Mouse (Mus musculus) frontal cortex, postnatal 14 days (tissue): ENCODE measurements around the gene Rcsd1.

Source experiments
- DNase-seq, 2 experiments: peaks; one replicate each; pipeline ENCODE4 v3.0.0; 2022; ENCODE audit warnings: low spot score in 2 of 2

The Rcsd1 gene

DNA sequence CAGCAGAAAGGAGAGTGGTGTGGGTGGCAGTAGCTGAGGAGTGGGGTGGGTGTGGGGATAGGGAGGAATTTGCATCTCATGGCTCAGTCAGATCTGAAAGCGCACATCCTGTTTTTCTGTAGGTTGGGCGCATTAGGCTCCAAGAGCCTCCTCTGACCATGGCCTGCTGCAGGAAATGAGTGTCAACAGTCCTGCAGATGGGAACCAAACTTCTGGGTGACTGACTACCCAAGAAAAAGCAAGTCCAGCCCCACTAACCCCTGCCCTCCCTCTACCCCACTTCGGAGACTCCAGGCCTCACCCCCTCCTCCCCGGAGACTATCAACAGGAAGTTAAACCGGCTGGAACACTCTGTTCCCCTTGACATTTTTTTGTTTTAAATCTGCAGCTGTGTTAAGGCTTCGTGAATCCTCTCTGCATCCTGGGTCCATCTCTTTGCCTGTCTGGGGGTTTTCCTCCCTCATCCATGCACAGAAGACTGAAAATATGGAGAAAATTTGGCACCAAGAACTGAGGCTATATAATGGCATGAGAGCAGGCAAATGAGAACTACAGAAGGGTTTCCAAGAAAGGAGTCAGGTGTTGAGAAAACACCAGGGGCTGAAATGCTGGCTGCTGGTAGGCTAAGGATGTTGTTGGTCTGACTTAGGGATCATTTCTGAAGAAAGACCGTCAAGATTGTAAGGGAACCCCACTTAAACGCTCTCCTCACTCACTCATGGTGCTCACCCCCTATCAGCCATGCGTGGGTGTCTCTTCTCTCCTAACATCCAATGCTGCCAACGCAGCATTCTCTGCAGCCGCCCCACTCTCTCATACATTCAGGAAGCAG is 8.4 kb upstream of the Rcsd1 start:
- peak in 1 of 2 experiments; percentile 37 for DNase-seq

GRCm38 (mm10) chr1:165716426-165716825 is 6.9 kb upstream of the Rcsd1 start:
- DNase-seq: no peak

DNA sequence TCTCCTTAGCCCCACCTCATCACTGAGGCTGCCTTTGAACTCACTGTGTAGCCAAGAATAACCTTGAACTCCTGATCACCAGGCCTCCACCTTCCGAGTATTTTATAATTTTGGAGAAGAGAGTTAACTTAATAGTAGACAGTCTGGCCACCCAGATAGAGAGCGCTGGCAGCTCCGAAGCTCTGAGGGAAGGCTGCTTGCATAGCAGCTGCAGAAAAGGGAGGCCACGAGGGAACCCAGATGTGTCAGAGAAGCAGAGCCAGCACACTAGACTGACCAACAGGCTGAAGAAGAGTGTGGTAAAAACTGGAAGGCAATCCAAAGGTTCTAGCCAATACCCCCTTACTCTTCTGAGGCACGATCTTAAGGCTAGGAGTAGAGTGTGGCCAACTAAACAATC is 4.2 kb upstream of the Rcsd1 start:
- DNase-seq: no peak

DNA sequence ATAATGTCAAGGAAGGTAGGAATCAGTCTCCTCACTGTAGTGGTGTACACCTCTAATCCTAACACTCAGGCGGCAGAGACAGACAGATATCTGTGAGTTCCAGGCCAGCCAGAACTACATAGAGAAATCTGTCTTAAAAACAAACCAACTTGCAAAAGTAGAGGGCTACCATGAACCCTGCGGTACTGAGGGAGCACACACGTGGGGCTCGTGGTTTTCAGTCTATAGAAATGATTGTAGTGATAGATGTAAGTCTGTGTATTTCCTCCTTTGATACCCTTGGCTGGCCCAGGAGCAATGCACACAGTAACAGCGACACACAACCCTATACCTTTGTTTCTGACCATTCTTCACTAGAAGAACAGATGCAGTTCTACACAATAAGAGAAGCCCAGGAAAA is 2.4 kb upstream of the Rcsd1 start:
- DNase-seq: no peak

GRCm38 (mm10) chr1:165708686-165709380 is 724 bp downstream of the Rcsd1 start:
- DNase-seq: no peak

GRCm38 (mm10) chr1:165707640-165708322 is 1.8 kb downstream of the Rcsd1 start:
- DNase-seq: no peak

DNA sequence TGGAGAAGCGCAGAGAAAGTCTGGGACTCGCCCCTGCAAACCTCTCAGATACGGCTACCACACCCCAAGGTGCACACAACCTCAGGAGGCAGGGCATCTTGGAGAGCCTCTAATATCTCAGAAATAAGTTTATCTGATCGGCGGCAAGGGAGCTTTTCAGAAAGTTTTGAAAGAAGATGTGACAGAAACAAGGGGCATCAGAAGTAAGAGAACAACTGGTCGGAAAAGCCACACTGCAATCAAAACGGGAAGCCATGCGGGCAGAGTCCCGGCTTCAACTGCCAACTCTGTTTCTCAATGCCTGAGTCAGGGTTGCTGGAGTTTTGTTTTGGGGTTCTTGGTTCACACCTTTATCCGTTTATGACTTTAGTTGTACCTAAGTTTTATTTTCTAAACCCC is 2.3 kb downstream of the Rcsd1 start:
- DNase-seq: no peak

DNA sequence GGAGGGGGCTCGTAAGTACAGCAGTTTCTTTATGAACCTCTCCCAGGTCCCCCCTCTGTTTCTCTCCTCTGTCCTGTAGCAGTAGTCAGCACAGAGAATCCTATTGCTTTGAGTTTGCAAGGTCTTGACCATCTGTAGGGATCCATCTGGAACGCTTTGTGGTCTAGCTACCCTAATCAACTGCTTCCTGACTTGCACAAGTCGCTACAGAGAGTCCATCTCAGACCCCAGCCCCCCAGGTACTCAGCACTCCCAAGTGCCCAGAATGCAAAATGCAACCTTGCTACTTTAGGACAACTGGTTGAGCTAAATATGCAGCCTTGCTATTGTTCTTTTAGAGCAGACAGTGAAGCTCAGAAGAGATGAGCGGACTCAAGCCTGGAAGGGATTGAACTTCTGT is 3.1 kb downstream of the Rcsd1 start:
- no peak for DNase-seq

GRCm38 (mm10) chr1:165705868-165706348 is 3.6 kb downstream of the Rcsd1 start:
- no peak for DNase-seq

- no peak for DNase-seq
These were observed 4.2 kb downstream of the Rcsd1 start for GRCm38 (mm10) chr1:165705368-165705767.

DNA sequence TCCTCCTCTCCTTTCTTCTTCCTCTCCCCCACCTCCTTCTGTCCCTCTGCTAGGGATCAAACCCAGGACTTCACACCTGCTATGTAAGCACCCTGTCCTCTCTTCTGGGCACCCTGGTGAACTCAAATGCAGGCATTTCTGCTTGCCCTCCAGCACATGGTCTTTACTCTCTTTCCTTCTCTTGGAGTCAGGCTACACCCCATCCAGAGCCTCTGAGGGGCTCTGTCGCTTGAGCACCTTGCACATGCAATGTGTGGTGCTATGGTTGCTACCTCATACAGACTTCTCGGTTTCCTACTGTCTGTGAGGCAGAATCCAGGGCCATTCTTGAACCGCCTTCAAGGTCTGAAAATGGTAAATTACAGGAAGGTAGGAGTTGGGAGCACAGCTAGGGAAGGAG is 4.7 kb downstream of the Rcsd1 start:
- DNase-seq: no peak

GRCm38 (mm10) chr1:165702221-165703031 is 7.1 kb downstream of the Rcsd1 start:
- no peak for DNase-seq

GRCm38 (mm10) chr1:165701562-165701961 is 8.0 kb downstream of the Rcsd1 start:
- no peak for DNase-seq

DNA sequence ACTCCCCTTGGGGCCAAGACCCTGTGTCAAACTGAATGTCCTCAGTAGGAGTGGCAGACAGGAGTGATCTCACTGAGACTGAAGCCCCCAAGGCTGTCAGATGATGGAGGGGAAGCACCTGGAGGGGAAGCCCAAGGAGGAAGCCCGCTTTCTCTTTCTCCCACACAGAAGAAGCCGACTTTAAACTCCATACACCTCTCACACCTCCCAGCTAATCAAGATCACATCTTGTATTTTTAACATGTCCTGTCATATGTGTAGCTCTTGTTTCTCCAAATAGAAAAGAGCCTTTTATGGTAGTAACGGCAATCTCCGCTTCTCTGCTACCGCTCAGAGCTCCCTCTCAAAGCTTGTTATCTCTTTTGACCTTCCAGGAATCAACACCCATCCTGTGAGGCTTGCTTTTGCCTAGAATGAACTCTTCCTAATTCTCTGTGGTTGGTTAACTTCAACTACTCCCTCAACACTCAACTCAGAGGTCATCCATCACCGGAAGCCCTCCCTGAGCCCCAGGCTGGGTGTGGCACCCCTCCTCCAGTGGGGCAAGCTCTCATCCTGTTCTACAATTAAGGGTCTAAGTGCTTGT is 8.5 kb downstream of the Rcsd1 start:
- no peak for DNase-seq

- DNase-seq: no peak
These were observed 9.2 kb downstream of the Rcsd1 start for GRCm38 (mm10) chr1:165700376-165700815.

DNA sequence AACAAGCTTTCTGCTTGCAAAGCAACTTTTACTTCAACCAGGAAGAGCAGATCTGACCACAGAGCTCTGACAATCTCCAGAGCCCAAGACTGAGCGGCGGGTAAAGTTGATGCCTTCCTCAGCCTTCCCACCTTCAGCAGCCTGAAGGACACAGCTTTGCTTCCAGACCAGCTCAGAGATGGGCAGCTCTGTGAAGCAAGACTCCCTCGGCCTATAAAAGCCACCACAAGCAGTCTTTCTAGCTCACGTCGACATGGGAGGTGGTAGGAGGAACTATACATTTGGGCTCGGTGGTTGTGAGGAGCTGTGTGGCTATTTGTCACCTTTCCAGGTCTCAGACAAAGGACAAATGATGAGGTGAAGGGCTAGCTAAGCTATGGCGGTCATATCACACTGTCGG is 11.9 kb downstream of the Rcsd1 start:
- no peak for DNase-seq

DNA sequence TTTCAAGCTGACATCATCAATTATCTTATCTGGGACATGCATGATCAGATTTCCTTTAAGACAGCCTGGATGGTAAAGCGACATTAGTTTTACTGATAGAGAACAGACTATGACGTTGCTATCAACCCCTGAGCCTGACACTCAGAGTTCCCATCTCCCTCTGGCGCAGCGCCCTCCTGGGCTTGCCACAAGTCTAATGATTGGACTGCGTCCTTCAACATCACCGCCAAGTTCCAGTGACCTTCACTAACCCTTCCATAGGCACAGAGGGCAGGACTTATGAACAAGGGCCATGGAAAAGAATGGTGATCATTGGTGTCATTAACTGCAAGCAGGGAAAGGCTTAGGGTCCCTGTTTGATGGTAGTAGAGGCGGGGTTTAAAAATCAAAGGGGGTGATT is 12.7 kb downstream of the Rcsd1 start:
- DNase-seq: no peak

GRCm38 (mm10) chr1:165696040-165696439 is 13.5 kb downstream of the Rcsd1 start:
- no peak for DNase-seq

GRCm38 (mm10) chr1:165695392-165696014 is 14.1 kb downstream of the Rcsd1 start:
- DNase-seq: no peak

- DNase-seq: no peak
These were observed 15.7 kb downstream of the Rcsd1 start for GRCm38 (mm10) chr1:165693856-165694255.

- DNase-seq: no peak
These were observed 18.0 kb downstream of the Rcsd1 start for GRCm38 (mm10) chr1:165691516-165691915.
